Mouse (Mus musculus) thymus, postnatal 36 days (tissue): Measurements from ENCODE around the gene Clip1.

Source experiments
- DNase-seq, 2 experiments: peaks; one replicate each; pipeline ENCODE4 v3.0.0; 2022; ENCODE audit warnings: mixed read lengths in 2 of 2

Clip1 gene

GRCm38 (mm10) chr5:123670800-123671472 lies 13.5 kb downstream of the Clip1 start:
- DNase-seq: no peak

GRCm38 (mm10) chr5:123669991-123670799 lies 14.2 kb downstream of the Clip1 start:
- DNase-seq: no peak

GRCm38 (mm10) chr5:123667915-123668314 lies 16.5 kb downstream of the Clip1 start:
- no peak for DNase-seq

- no peak for DNase-seq
Observed at GRCm38 (mm10) chr5:123665956-123666355, 18.5 kb downstream of the Clip1 start.

GRCm38 (mm10) chr5:123664329-123664728 lies 20.1 kb downstream of the Clip1 start:
- DNase-seq: no peak

GRCm38 (mm10) chr5:123662059-123662458 lies 22.4 kb downstream of the Clip1 start:
- no peak for DNase-seq

- DNase-seq: no peak
Observed at GRCm38 (mm10) chr5:123661602-123662001, 22.8 kb downstream of the Clip1 start.

GRCm38 (mm10) chr5:123657651-123658050 lies 26.8 kb downstream of the Clip1 start:
- DNase-seq: no peak

- DNase-seq: no peak
Observed at GRCm38 (mm10) chr5:123654937-123655336, 29.5 kb downstream of the Clip1 start.

GRCm38 (mm10) chr5:123653287-123653801 lies 31.1 kb downstream of the Clip1 start:
- DNase-seq: no peak

GRCm38 (mm10) chr5:123650825-123651224 lies 33.6 kb downstream of the Clip1 start:
- DNase-seq: no peak

GRCm38 (mm10) chr5:123642401-123642800 lies 42.0 kb downstream of the Clip1 start:
- DNase-seq: no peak

- DNase-seq: no peak
Observed at GRCm38 (mm10) chr5:123641259-123641900, 43.0 kb downstream of the Clip1 start.

GRCm38 (mm10) chr5:123640181-123640580 lies 44.2 kb downstream of the Clip1 start:
- DNase-seq: no peak

- no peak for DNase-seq
Observed at GRCm38 (mm10) chr5:123631210-123631609, 53.2 kb downstream of the Clip1 start.

- peak; percentile 57 to 63 for DNase-seq
Observed at GRCm38 (mm10) chr5:123626631-123627030, 57.8 kb downstream of the Clip1 start.

- DNase-seq: no peak
Observed at GRCm38 (mm10) chr5:123622421-123622820, 62.0 kb downstream of the Clip1 start.

- DNase-seq: peak; percentile 27 to 42
Observed at GRCm38 (mm10) chr5:123618558-123618957, 65.9 kb downstream of the Clip1 start.

- no peak for DNase-seq
Observed at GRCm38 (mm10) chr5:123614246-123614645, 70.2 kb downstream of the Clip1 start.

- DNase-seq: peak; percentile 46 to 53
Observed at GRCm38 (mm10) chr5:123609843-123610242, 74.6 kb downstream of the Clip1 start.

GRCm38 (mm10) chr5:123609416-123609815 lies 75.0 kb downstream of the Clip1 start:
- no peak for DNase-seq

GRCm38 (mm10) chr5:123607211-123607669 lies 77.2 kb downstream of the Clip1 start:
- DNase-seq: no peak

- DNase-seq: no peak
Observed at GRCm38 (mm10) chr5:123603496-123603895, 80.9 kb downstream of the Clip1 start.
